Mouse (Mus musculus) megakaryocyte, embryonic 14.5 days (primary cell): ENCODE results near the gene Podxl. TPM values are rescaled to one million over a fixed set of nuclear protein-coding genes. Genes with fewer than 3 reads are reported as not detected.

Experiments used
- H3K27me3 ChIP-seq: replicated peaks from 2 replicates; pipeline ENCODE3; 2012; ENCODE audit warnings: inconsistent platforms
- H3K36me3 ChIP-seq: replicated peaks from 2 replicates; pipeline ENCODE3; 2012; ENCODE audit warnings: low read length, inconsistent platforms, mixed read lengths
- H3K4me1 ChIP-seq: 2 replicates; pipeline ENCODE4 v1.6.1; 2012; ENCODE audit warnings: inconsistent platforms
- H3K4me3 ChIP-seq: replicated peaks from 2 replicates; pipeline ENCODE3; 2012; ENCODE audit warnings: moderate library complexity, mild to moderate bottlenecking, inconsistent platforms
- H3K9me3 ChIP-seq: 2 replicates; pipeline ENCODE4 v1.6.1; 2012; ENCODE audit warnings: inconsistent platforms
- FLI1 ChIP-seq: IDR thresholded peaks from 2 replicates; pipeline ENCODE4 v1.6.1; 2012; ENCODE audit warnings: low read length, inconsistent platforms, mixed read lengths
- GATA1 ChIP-seq: IDR thresholded peaks from 3 replicates; pipeline ENCODE4 v1.6.1; 2012; ENCODE audit warnings: mixed read lengths, low read length, inconsistent platforms, borderline replicate concordance
- polyA plus RNA-seq: library from polyadenylated mRNA; stranded (reverse); fragments of >175 nt; gene quantifications from 2 replicates; pipeline ENCODE4 v1.2.3, GENCODE M21; 2012; ENCODE audit warnings: low replicate concordance; ENCODE audit not compliant: insufficient read depth

The Podxl gene
- polyA plus RNA-seq, 1 experiment, result 27.7 TPM

DNA sequence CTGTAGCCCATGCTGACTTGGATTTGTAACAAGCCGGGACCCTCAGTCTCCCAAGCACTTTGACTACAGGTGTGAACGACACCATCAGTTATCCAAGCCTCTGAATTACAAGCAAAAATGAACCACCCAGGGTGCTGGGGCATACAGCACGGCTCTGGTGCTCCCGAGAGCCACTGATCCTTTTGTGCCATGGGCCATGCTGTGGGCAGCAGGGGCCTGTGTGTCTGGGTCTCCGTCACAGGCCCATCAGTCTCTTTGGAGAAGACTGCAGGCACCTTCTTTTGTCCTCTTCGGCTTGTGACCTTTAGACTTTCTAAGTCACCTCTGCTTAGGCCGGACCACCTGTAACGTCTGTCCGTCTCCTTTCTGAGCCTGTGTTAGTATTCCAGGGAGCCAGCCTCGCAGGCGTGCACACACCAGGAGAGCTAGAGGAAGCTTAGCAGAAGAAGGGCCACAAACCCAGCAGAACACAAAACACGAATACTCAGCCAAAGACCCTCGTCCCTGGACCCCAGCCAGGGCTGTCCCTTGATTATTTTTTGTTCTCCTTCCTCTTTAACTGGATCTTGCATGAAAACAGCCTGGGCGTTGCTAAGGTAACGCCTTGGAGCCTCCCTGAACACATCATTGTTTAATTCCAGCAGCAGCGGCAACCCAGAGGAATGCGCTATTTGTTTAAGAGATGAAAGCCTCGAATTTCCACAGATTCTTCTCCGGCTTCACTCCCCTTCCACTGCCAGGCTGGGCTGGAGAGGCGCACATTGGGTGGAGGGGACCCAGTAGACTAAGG lies 32.8 kb upstream of the Podxl start:
- no peaks in the 10 kb centered on the region for H3K36me3 ChIP-seq
- no peak overlapping the region for H3K4me3 ChIP-seq
- no peak for TF ChIP-seq FLI1
- no peak for TF ChIP-seq GATA1
- H3K4me1 ChIP-seq, result peaks cover 96% of the 10 kb centered on the region
- H3K9me3 ChIP-seq, result no peaks in the 10 kb centered on the region
- H3K27me3 ChIP-seq, result no peaks in the 10 kb centered on the region

DNA sequence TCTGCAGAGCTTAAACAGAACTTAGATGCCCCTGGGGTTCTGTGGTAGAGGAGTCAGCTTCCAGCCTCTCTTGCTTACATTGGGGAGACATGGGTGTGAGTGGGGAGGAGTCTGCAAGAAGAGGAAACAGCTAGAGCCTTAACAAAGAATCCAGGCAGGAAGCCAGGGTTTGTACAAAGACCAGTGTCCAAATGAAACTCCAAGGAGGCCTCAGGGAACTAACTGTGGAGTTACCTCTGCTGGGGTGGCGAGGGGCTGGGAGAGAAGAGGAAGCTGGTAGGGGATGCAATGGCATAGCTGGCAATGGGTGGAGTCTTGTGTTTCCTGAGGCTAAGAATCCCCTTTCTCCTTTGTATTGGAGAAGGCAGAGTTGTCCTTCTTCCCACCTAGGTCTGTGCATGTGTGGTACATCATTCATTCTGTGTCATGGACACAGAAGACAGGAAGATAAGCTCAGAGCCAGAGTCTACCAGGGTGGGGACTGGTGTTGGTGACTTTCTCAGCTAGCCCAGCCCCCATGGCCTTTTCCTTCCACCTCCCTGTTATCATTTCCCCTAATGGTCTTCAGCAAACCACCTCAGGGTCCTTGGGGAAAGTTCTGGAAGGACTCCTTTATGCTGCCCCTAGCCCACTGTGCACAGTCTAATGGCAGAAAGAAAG lies 28.9 kb upstream of the Podxl start:
- H3K4me3 ChIP-seq, result peak overlapping the region; percentile 51
- TF ChIP-seq FLI1, result no peak
- TF ChIP-seq GATA1, result no peak
- H3K36me3 ChIP-seq, result peaks cover 3% of the 10 kb centered on the region
- H3K4me1 ChIP-seq, result peaks cover 95% of the 10 kb centered on the region
- H3K27me3 ChIP-seq, result no peaks in the 10 kb centered on the region
- H3K9me3 ChIP-seq, result 0 out of 2 replicates have a peak, but pooled peaks cover 4% of the 10 kb centered on the region

DNA sequence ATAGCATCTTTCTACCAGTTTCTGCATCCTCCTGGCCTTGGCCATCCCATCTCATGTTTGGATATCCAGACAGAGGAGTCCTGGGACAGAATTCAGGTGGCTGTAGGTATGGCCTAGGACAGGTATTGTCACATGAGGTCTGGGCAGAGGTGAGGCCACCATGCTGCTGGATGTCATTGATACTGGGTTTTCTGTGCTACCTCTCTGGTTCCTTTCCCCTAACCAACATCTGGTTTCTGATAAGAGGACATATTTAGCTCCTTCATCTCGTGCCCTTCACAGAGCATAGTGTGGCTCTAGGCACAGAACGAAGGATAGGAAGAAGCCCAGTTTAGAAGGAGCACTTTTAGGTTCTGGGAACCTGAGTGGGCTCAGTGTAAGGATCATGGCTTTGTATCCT lies 28.3 kb upstream of the Podxl start:
- H3K36me3 ChIP-seq, result peaks cover 3% of the 10 kb centered on the region
- H3K4me1 ChIP-seq, result peaks cover 95% of the 10 kb centered on the region
- H3K4me3 ChIP-seq, result peak overlapping the region; percentile 40
- TF ChIP-seq FLI1 (no peak), GATA1 (no peak)
- H3K9me3 ChIP-seq, result 0 out of 2 replicates have a peak, but pooled peaks cover 4% of the 10 kb centered on the region
- no peaks in the 10 kb centered on the region for H3K27me3 ChIP-seq

DNA sequence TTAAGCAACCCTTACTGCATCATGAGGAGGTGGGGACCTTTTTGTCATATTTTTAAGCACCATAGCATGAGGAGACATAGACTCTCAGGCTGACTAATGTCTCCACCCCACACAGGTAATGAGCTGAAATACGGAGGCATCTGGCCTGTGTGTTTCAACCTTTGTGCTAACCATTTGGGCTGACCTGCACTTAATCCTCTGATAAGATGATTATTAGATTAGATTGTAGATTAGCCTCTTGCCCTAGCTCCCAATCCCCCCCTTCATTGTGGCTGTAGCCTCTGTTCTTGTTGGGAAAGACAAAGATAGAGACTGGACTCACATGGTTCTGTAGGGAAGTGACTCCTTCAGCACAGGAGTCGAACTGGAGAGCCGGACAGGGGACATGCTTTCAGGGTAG lies 27.9 kb upstream of the Podxl start:
- Histone ChIP-seq H3K4me1 (peaks cover 95% of the 10 kb centered on the region), H3K9me3 (0 out of 2 replicates have a peak, but pooled peaks cover 4% of the 10 kb centered on the region), H3K4me3 (no peak overlapping the region), H3K36me3 (peaks cover 3% of the 10 kb centered on the region), H3K27me3 (no peaks in the 10 kb centered on the region)
- no peak for TF ChIP-seq GATA1
- TF ChIP-seq FLI1, result no peak

DNA sequence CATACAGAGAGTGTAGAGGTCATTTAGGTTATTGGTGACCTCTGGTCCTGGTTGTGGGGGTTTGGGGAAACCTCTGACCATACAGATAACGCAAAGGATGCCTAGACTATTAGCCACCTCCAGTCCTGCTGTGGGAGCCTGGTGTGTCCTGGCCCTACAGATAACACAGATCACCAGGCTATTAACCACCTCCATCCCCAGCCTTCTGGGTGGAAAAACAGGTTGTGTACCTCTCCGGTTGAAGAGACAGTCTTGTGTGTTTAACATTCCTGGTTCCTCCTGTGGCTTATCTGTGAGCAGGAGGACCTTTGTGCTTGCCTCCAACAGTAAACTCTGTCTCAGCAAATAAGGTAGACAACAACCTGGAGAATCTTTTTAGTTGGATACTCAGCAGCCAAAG lies 27.0 kb upstream of the Podxl start:
- TF ChIP-seq GATA1 (no peak), FLI1 (no peak)
- Histone ChIP-seq H3K9me3 (0 out of 2 replicates have a peak, but pooled peaks cover 4% of the 10 kb centered on the region), H3K27me3 (no peaks in the 10 kb centered on the region), H3K4me3 (no peak overlapping the region), H3K36me3 (peaks cover 3% of the 10 kb centered on the region), H3K4me1 (peaks cover 98% of the 10 kb centered on the region)

DNA sequence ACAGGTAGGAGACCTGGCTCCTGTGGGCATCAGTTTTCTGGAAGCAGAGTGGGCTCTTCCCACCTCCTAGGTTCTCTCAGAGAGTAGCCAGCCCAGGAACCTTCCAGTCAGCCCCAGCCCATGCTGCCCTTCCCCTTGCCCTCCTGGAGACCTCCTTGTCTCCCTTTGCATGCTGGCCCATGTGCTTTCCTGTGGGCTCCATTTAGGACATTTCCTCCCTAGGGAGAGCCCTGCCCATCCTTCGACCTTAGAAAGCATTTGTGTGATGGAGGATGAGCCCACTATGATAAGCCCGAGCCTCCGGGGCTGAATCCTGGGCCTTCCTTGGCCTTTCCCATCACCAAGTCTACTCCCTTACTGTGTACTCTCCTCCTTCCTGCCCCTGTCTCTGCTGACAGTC lies 25.5 kb upstream of the Podxl start:
- peaks cover 98% of the 10 kb centered on the region for H3K4me1 ChIP-seq
- 0 out of 2 replicates have a peak, but pooled peaks cover 4% of the 10 kb centered on the region for H3K9me3 ChIP-seq
- H3K36me3 ChIP-seq, result peaks cover 3% of the 10 kb centered on the region
- no peaks in the 10 kb centered on the region for H3K27me3 ChIP-seq
- peak overlapping the region; percentile 16 for H3K4me3 ChIP-seq
- TF ChIP-seq FLI1 (no peak), GATA1 (no peak)

DNA sequence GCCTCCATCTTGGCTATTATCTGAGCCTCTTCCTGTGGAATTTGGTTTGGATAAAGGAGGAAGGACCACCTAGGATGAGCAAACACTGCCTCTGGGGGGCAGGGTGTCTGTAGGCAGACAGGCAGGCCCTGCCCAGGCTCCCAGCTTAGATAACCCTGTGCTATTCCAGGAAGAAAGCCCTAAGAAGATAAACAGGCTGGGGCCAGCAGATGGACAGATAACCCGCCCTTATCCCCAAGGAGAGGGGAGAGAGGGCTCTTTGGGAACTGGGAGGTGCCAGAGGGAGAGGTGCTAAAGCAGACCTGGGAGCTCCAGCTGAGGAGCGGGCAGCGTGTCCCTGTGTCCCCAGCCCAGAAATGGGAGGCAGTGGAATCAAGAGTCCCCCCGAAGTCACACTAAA lies 23.9 kb upstream of the Podxl start:
- H3K36me3 ChIP-seq, result peaks cover 3% of the 10 kb centered on the region
- H3K4me1 ChIP-seq, result peaks cover 88% of the 10 kb centered on the region
- H3K4me3 ChIP-seq, result peak overlapping the region; percentile 28
- TF ChIP-seq GATA1 (no peak), FLI1 (no peak)
- 0 out of 2 replicates have a peak, but pooled peaks cover 4% of the 10 kb centered on the region for H3K9me3 ChIP-seq
- H3K27me3 ChIP-seq, result no peaks in the 10 kb centered on the region

DNA sequence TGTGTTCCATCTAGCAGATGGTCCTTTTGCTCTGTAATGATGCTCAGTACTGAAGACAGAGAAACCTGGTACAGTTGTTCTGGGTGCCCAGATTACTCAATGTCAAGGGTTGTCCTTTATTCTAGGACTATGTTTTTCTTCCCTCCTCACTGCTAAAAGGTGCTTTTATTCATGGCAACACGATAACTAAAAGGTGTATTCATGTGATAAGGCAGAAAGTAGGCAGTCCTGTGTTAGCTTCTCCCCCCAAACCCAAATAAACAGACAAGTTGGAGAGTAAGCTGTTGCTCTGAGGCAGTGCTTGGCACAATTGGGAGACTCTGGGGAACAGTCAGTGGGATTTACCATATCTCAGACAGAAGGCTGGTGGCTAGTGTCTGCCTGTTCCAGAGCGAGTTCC lies 22.3 kb upstream of the Podxl start:
- H3K36me3 ChIP-seq, result peaks cover 3% of the 10 kb centered on the region
- H3K4me3 ChIP-seq, result no peak overlapping the region
- H3K9me3 ChIP-seq, result 0 out of 2 replicates have a peak, but pooled peaks cover 4% of the 10 kb centered on the region
- H3K4me1 ChIP-seq, result peaks cover 76% of the 10 kb centered on the region
- TF ChIP-seq FLI1 (no peak), GATA1 (no peak)
- H3K27me3 ChIP-seq, result no peaks in the 10 kb centered on the region

DNA sequence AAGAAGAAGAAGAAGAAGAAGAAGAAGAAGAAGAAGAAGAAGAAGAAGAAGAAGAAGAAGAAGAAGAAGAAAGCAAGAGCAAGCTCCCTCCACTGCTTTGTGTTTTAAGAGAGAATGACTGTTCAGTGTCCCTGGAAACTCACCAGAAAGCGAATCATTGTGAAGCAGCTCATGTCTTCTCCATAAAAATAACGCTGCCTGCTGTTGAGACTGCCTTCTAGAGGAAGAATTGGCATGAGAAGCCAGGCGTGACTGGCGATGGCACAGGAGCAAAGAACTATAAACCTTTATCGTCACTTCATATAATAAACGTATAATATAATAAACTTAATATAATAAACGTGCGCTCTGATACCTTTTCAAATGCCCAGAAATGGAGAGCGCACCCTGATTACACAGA lies 12.4 kb upstream of the Podxl start:
- Histone ChIP-seq H3K9me3 (peaks cover 8% of the 10 kb centered on the region), H3K36me3 (peaks cover 7% of the 10 kb centered on the region), H3K4me3 (no peak overlapping the region), H3K4me1 (peaks cover 47% of the 10 kb centered on the region), H3K27me3 (no peaks in the 10 kb centered on the region)
- TF ChIP-seq FLI1, result no peak
- no peak for TF ChIP-seq GATA1

DNA sequence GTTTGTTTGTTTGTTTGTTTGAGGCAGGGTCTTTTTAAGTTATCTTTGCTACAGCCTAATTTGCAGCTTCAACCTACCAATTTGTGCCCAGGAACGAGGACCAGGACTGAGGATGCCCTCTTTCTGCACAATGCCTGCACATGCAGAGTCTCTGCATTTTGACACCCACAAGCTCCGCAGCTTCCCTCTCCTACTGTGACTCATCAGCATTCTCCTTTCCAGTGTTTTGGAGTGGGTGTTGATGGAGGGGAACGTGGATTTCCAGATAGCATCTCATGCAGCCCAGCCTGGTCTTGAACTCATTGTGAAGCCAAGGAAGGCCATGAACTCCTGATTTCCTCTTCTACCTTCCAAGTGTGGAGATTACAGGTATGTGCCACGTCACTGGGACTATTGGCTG lies 11.3 kb upstream of the Podxl start:
- H3K27me3 ChIP-seq, result no peaks in the 10 kb centered on the region
- no peak overlapping the region for H3K4me3 ChIP-seq
- H3K9me3 ChIP-seq, result peaks cover 8% of the 10 kb centered on the region
- TF ChIP-seq FLI1, result no peak
- no peak for TF ChIP-seq GATA1
- H3K36me3 ChIP-seq, result peaks cover 7% of the 10 kb centered on the region
- H3K4me1 ChIP-seq, result peaks cover 52% of the 10 kb centered on the region
